Mouse (Mus musculus): ENCODE measurements around the gene Hamp2. TPM values are rescaled to one million over a fixed set of nuclear protein-coding genes. Genes with fewer than 3 reads are reported as not detected.
"Not testable (repeated sequence)": the region's sequence is repeated elsewhere in the genome, so short reads cannot be mapped to it uniquely, and the experiment has no call there.

Gene Hamp2
- total RNA-seq, 2 experiments from 2014 or later: not detected

GRCm38 (mm10) chr7:30955584-30956356 is 31.3 kb upstream of the Hamp2 start:
- peak; percentile 59 to 91 for DNase-seq (ENCODE audit: extremely low spot score in 1 of 2, low spot score in 2 of 2)
- intact Hi-C loops (cut with DNase I): loop anchor here (5.0 kb wide), 1 partner anchor 97 kb away; the partner anchor contains the start of gene Fxyd7

GRCm38 (mm10) chr7:30954971-30955520 is 30.6 kb upstream of the Hamp2 start:
- no peak for DNase-seq (ENCODE audit: extremely low spot score in 1 of 2, low spot score in 2 of 2)
- intact Hi-C loops (cut with DNase I): loop anchor here (5.0 kb wide), 1 partner anchor 97 kb away; the partner anchor contains the start of gene Fxyd7

GRCm38 (mm10) chr7:30954036-30954435 is 29.6 kb upstream of the Hamp2 start:
- DNase-seq (ENCODE audit: extremely low spot score in 1 of 2, low spot score in 2 of 2): peak in 1 of 2 experiments; percentile 50
- intact Hi-C loops (cut with DNase I): no loop called here

- intact Hi-C loops (cut with DNase I): no loop called here
These were observed 29.0 kb upstream of the Hamp2 start for GRCm38 (mm10) chr7:30953459-30953858.

GRCm38 (mm10) chr7:30952441-30953265 is 28.2 kb upstream of the Hamp2 start:
- peak in 1 of 2 experiments; percentile 22 for DNase-seq (ENCODE audit: extremely low spot score in 1 of 2, low spot score in 2 of 2)
- intact Hi-C loops (cut with DNase I): no loop called here

More at GRCm38 (mm10) chr7:30953459-30953858, 29.0 kb upstream of the Hamp2 start:
- peak in 1 of 2 experiments; percentile 48 for DNase-seq (ENCODE audit: extremely low spot score in 1 of 2, low spot score in 2 of 2)

GRCm38 (mm10) chr7:30949902-30950301 is 25.4 kb upstream of the Hamp2 start:
- DNase-seq (ENCODE audit: extremely low spot score in 1 of 2, low spot score in 2 of 2): peak in 1 of 2 experiments; percentile 1
- intact Hi-C loops (cut with DNase I): not testable (repeated sequence)

- DNase-seq (ENCODE audit: extremely low spot score in 1 of 2, low spot score in 2 of 2): no peak
- intact Hi-C loops (cut with DNase I): no loop called here
These were observed 21.4 kb upstream of the Hamp2 start for GRCm38 (mm10) chr7:30945876-30946275.

DNA sequence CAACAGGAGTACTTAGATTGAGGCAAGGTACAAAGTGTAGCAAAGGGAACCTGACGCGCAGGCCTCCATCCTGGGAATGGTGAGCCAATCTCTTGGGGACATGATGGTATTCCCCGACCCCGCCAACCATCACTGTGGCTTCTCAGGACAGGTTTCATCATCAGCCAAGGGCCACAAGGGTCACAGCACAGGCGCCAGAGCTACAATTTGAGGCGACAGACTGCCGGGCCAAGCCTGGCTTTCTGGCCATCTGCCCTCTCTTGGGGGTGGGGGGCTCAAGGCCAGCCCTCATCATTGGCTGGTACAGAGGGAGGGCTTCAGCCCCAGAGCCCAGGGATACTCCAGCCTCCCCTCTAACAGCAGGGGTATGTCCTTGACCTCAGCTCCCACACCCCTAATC is 21.0 kb upstream of the Hamp2 start:
- intact Hi-C loops (cut with DNase I): not testable (repeated sequence)

GRCm38 (mm10) chr7:30944706-30945105 is 20.2 kb upstream of the Hamp2 start:
- DNase-seq (ENCODE audit: extremely low spot score in 1 of 2, low spot score in 2 of 2); intact Hi-C loops (cut with DNase I): not testable (repeated sequence)

More for the DNA sequence above, 21.0 kb upstream of the Hamp2 start:
- DNase-seq (ENCODE audit: extremely low spot score in 1 of 2, low spot score in 2 of 2): peak in 1 of 2 experiments; percentile 43

DNA sequence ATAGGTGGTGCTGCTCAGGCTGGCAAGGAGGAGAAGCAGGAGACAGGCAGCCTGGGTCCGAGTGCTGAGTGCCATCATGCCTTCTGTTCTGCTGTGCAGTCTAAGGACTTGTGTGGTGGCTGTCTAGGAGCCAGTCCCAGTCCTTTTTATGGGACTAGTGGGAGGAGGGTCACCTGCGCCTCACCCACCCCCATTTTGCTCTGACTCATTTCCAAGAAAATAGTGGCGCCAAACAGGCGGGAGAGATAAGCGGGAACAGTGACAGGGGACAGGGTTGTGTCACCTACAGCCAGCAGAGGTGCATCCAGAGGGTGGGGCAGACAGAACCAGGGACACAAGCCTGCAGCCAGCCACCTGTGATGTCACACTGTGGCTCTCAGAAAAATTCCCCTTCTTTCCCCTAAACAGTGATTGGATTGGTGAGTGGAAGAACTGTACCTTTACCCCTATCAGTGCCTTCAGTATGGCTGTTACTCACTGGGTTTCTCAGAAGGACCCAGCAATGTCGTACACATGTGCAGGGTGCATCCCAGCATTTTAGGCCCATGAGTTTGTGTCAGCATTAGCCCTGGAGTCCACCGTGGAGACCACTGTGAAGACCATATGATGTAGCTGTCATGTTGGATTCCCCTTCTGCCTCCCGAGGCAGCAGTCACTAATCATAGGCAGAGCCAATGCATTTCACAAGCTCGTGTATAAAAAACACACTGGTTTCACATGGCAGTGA is 19.6 kb upstream of the Hamp2 start, which contains the start of gene Hamp:
Gene Hamp (minus strand): TSS at position 124 of the 727 bp plus-strand sequence.
- intact Hi-C loops (cut with DNase I): no loop called here

GRCm38 (mm10) chr7:30942365-30942764 is 17.9 kb upstream of the Hamp2 start:
- intact Hi-C loops (cut with DNase I); DNase-seq (ENCODE audit: extremely low spot score in 1 of 2, low spot score in 2 of 2): not testable (repeated sequence)

More for the DNA sequence above, 19.6 kb upstream of the Hamp2 start, which contains the start of gene Hamp:
- DNase-seq (ENCODE audit: extremely low spot score in 1 of 2, low spot score in 2 of 2): no peak

- intact Hi-C loops (cut with DNase I); DNase-seq (ENCODE audit: extremely low spot score in 1 of 2, low spot score in 2 of 2): not testable (repeated sequence)
These were observed 15.6 kb upstream of the Hamp2 start for GRCm38 (mm10) chr7:30940070-30940469.

GRCm38 (mm10) chr7:30935422-30936099 is 11.1 kb upstream of the Hamp2 start:
- DNase-seq (ENCODE audit: extremely low spot score in 1 of 2, low spot score in 2 of 2); intact Hi-C loops (cut with DNase I): not testable (repeated sequence)

DNA sequence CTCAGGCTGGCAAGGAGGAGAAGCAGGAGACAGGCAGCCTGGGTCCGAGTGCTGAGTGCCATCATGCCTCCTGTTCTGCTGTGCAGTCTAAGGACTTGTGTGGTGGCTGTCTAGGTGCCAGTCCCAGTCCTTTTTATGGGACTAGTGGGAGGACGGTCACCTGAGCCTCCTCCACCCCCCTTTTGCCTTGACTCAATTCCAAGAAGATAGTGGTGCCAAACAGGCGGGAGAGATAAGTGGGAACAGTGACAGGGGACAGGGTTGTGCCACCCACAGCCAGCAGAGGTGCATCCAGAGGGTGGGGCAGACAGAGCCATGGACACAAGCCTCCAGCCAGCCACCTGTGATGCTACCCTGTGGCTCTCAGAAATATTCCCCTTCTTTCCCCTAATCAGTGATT is 410 bp downstream of the Hamp2 start:
- intact Hi-C loops (cut with DNase I): no loop called here
- DNase-seq (ENCODE audit: extremely low spot score in 1 of 2, low spot score in 2 of 2): no peak

DNA sequence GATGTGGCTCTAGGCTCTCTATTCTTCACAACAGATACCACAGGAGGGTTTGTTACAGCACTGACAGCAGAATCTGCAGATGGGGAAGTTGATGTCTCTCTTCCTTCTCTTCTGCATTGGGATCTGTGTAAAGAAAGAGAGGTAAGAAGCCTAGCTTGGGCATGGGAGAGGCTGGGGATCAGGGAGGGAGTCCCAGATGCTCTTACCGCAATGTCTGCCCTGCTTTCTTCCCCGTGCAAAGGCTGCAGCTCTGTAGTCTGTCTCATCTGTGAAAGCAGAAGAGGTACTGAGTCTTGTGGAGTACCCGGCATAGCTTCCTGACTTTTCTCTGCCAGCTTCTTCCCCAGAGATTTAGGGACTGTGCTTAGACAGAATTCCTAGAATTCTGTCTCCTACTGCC is 2.0 kb downstream of the Hamp2 start:
- DNase-seq (ENCODE audit: extremely low spot score in 1 of 2, low spot score in 2 of 2); intact Hi-C loops (cut with DNase I): not testable (repeated sequence)

- no peak for DNase-seq (ENCODE audit: extremely low spot score in 1 of 2, low spot score in 2 of 2)
These were observed 4.3 kb downstream of the Hamp2 start for GRCm38 (mm10) chr7:30920217-30920616.

GRCm38 (mm10) chr7:30917219-30917618 is 7.3 kb downstream of the Hamp2 start:
- intact Hi-C loops (cut with DNase I): no loop called here
- DNase-seq (ENCODE audit: extremely low spot score in 1 of 2, low spot score in 2 of 2): no peak

More at GRCm38 (mm10) chr7:30920217-30920616, 4.3 kb downstream of the Hamp2 start:
- intact Hi-C loops (cut with DNase I): no loop called here

- intact Hi-C loops (cut with DNase I): no loop called here
- DNase-seq (ENCODE audit: extremely low spot score in 1 of 2, low spot score in 2 of 2): no peak
These were observed 7.8 kb downstream of the Hamp2 start for GRCm38 (mm10) chr7:30916713-30917112.
